Comparison of ENCODE assay signal across 9 mouse cellular contexts in genomic region chr14:31217666-31218065, GRCm38 (mm10). TPM values are rescaled to one million over a fixed set of nuclear protein-coding genes. Genes with fewer than 3 reads are reported as not detected.
DNase-seq lines count a peak whose midpoint lies in the region; ATAC-seq lines count a peak whose summit lies in the region.
"Had no signal": no experiment of that assay in that cellular context is flagged by ENCODE, and none has a peak within 500 bp of the region (broad histone marks: within the 10 kb centered on the region; RNA-seq: fewer than 3 reads in every experiment).

Gene Sema3g, plus strand, starts transcription at chr14:31217860.

- peak; percentile 62 for DNase-seq in gastrocnemius, postnatal 14 days
- DNase-seq in gastrocnemius, adult 18-20 months (ENCODE audit: low spot score) = no peak
- peak; percentile 32 for DNase-seq in c-Kit-positive CD71-positive TER-119-positive erythroid progenitor cells, embryonic 14.5 days (ENCODE audit: low spot score)
- DNase-seq in neural tube, embryonic 10.5 days (ENCODE audit: extremely low spot score, low spot score) = peak; percentile 60
- DNase-seq in left cerebral cortex, postnatal 14 days (ENCODE audit: low spot score in 2 of 2) = no peak

- H3K27ac ChIP-seq in forebrain, embryonic 15.5 days (replicated peaks) = no peak within 1 kb of the TSS
- H3K27ac ChIP-seq in hindbrain, embryonic 15.5 days (replicated peaks) = no peak within 1 kb of the TSS; the same call in 1 of the 2 replicates
- H3K27ac ChIP-seq in liver, embryonic 12.5 days = no peak within 1 kb of the TSS

- H3K4me2 ChIP-seq in forebrain, embryonic 15.5 days (replicated peaks) = no peak within 1 kb of the TSS
- H3K4me2 ChIP-seq in hindbrain, embryonic 15.5 days = peak within 1 kb of the TSS; percentile 25
- H3K4me2 ChIP-seq in liver, embryonic 12.5 days = peak within 1 kb of the TSS; percentile 26

- H3K4me3 ChIP-seq in forebrain, embryonic 15.5 days = no peak within 1 kb of the TSS
- H3K4me3 ChIP-seq in hindbrain, embryonic 15.5 days = no peak within 1 kb of the TSS
- no peak within 1 kb of the TSS for H3K4me3 ChIP-seq in liver, embryonic 12.5 days

- WGBS in forebrain, embryonic 15.5 days = 9% methylated on average over 11 of the region's 11 CpGs
- 13% methylated on average over 11 of the region's 11 CpGs for WGBS in hindbrain, embryonic 15.5 days
- WGBS in liver, embryonic 12.5 days (ENCODE audit: insufficient replicate concordance) = 15% methylated on average over 11 of the region's 11 CpGs

- H3K27me3 ChIP-seq in forebrain, embryonic 15.5 days = no peaks in the 10 kb centered on the region
- no peaks in the 10 kb centered on the region for H3K27me3 ChIP-seq in hindbrain, embryonic 15.5 days
- H3K27me3 ChIP-seq in liver, embryonic 12.5 days (replicated peaks) = peaks cover 37% of the 10 kb centered on the region

- ATAC-seq in forebrain, embryonic 15.5 days (replicated peaks) = peak; percentile 47; the same call in 1 of the 2 replicates
- ATAC-seq in hindbrain, embryonic 15.5 days (ENCODE audit: low FRiP score, low read depth) = no peak; the same call in 1 of the 2 replicates
- peak; percentile 53 for ATAC-seq in liver, embryonic 12.5 days

- no peaks in the 10 kb centered on the region for H3K9me3 ChIP-seq in forebrain, embryonic 15.5 days
- no peaks in the 10 kb centered on the region for H3K9me3 ChIP-seq in hindbrain, embryonic 15.5 days
- no peaks in the 10 kb centered on the region for H3K9me3 ChIP-seq in liver, embryonic 12.5 days (replicated peaks)
- H3K9me3 ChIP-seq: G1E had no signal

- peaks cover 13% of the 10 kb centered on the region; the same call in 1 of the 2 replicates for H3K4me1 ChIP-seq in forebrain, embryonic 15.5 days
- peaks cover 13% of the 10 kb centered on the region for H3K4me1 ChIP-seq in hindbrain, embryonic 15.5 days (replicated peaks)
- H3K4me1 ChIP-seq in liver, embryonic 12.5 days = peaks cover 36% of the 10 kb centered on the region

- H3K9ac ChIP-seq in forebrain, embryonic 15.5 days (replicated peaks) = no peak within 1 kb of the TSS; the same call in 1 of the 2 replicates
- no peak within 1 kb of the TSS for H3K9ac ChIP-seq in hindbrain, embryonic 15.5 days
- peak within 1 kb of the TSS; percentile 22; the same call in 1 of the 2 replicates for H3K9ac ChIP-seq in liver, embryonic 12.5 days

- intact Hi-C loops in gastrocnemius, postnatal 14 days (cut with DNase I; ENCODE audit: low total_unique reads) = no loop called here
- intact Hi-C loops in left cerebral cortex, postnatal 14 days (cut with DNase I) = loop anchor here (2.0 kb wide), 1 partner anchor 15 kb away; no protein-coding TSS in a partner anchor

- H3K36me3 ChIP-seq in forebrain, embryonic 15.5 days = no peaks in the 10 kb centered on the region
- no peaks in the 10 kb centered on the region for H3K36me3 ChIP-seq in hindbrain, embryonic 15.5 days
- no peaks in the 10 kb centered on the region for H3K36me3 ChIP-seq in liver, embryonic 12.5 days
- H3K36me3 ChIP-seq: G1E had no signal

RNA-seq across cellular contexts. Expression of gene Sema3g, which starts in this region (rescaled TPM):
- total RNA-seq in gastrocnemius, postnatal 14 days (2021) = 1 to 10 TPM; 7.2 to 8.7 TPM
- 1 to 10 TPM; 5.8 to 7.0 TPM for total RNA-seq in gastrocnemius, adult 18-20 months (2021)
- 0.53 and 0.61 TPM in 2 replicates for polyA plus RNA-seq in forebrain, embryonic 15.5 days (2015; fragmentation: Nextera tagmentation; extraction: Ambion mirVana)
- 0.60 and 0.80 TPM in 2 replicates for polyA plus RNA-seq in hindbrain, embryonic 15.5 days (2015; fragmentation: Nextera tagmentation; extraction: Ambion mirVana)
- 0.04 and 0.18 TPM in 2 replicates for polyA plus RNA-seq in liver, embryonic 12.5 days (2016; fragmentation: Nextera tagmentation; extraction: Ambion mirVana)
- total RNA-seq in left cerebral cortex, postnatal 14 days (2021) = 1 to 10 TPM; 4.8 to 5.8 TPM
- polyA plus RNA-seq: G1E had no signal

Comparison
In these comparisons a context has a peak if more than half of its experiments do, and no peak if none do; other contexts are left out.
1. DNase-seq: peak in gastrocnemius, postnatal 14 days (single experiment), c-Kit-positive CD71-positive TER-119-positive erythroid progenitor cells, embryonic 14.5 days (single experiment) and neural tube, embryonic 10.5 days (single experiment); none in gastrocnemius, adult 18-20 months (single experiment) and left cerebral cortex, postnatal 14 days (0 of 2).
2. Peak in ATAC-seq in forebrain, embryonic 15.5 days; RNA of the gene not detected or under 1 TPM.
3. Peak in ATAC-seq, H3K9ac ChIP-seq and H3K4me2 ChIP-seq in liver, embryonic 12.5 days; RNA of the gene not detected or under 1 TPM.